Mouse (Mus musculus) lung, adult 2 months (tissue): ENCODE measurements around the gene Taar2. TPM values are rescaled to one million over a fixed set of nuclear protein-coding genes. Genes with fewer than 3 reads are reported as not detected.

Experiments used
- DNase-seq: peaks from one replicate; pipeline ENCODE4 v3.0.0; 2022
- H3K4me1 ChIP-seq: fragments of 200-500 bp; 2 replicates; pipeline ENCODE4 v1.6.1; 2011; ENCODE audit warnings: low read length; ENCODE audit not compliant: control insufficient read depth, insufficient read depth
- H3K4me3 ChIP-seq: fragments of 200-500 bp; replicated peaks from 2 replicates; pipeline ENCODE3; 2011; ENCODE audit warnings: low read depth, mild to moderate bottlenecking, control low read depth, low read length; ENCODE audit errors: extremely low read depth
- CTCF ChIP-seq: fragments of 200-500 bp; IDR thresholded peaks from 2 replicates; pipeline ENCODE4 v1.5.1; 2011; ENCODE audit warnings: mild to moderate bottlenecking, low read length, control low read depth; ENCODE audit not compliant: insufficient read depth
- POLR2A ChIP-seq: fragments of 200-500 bp; IDR thresholded peaks from 2 replicates; pipeline ENCODE4 v1.6.1; 2011; ENCODE audit warnings: low read depth, mild to moderate bottlenecking, control low read depth, low read length, borderline replicate concordance; ENCODE audit errors: extremely low read depth
- WGBS: fragments of 180-500 bp; shearing (Covaris S2); methylation state at CpG from one replicate; pipeline ENCODE4 v1.1.7; 2018; 5-methylcytosine and 5-hydroxymethylcytosine counted together
- polyA plus RNA-seq: library from polyadenylated mRNA; depleted of rRNA; stranded (reverse); fragments of >200 nt; gene quantifications from 2 replicates; pipeline ENCODE4 v1.2.3, GENCODE M21; 2012; rRNA removed

Gene Taar2
- polyA plus RNA-seq, 1 experiment = 0.27 TPM

DNA sequence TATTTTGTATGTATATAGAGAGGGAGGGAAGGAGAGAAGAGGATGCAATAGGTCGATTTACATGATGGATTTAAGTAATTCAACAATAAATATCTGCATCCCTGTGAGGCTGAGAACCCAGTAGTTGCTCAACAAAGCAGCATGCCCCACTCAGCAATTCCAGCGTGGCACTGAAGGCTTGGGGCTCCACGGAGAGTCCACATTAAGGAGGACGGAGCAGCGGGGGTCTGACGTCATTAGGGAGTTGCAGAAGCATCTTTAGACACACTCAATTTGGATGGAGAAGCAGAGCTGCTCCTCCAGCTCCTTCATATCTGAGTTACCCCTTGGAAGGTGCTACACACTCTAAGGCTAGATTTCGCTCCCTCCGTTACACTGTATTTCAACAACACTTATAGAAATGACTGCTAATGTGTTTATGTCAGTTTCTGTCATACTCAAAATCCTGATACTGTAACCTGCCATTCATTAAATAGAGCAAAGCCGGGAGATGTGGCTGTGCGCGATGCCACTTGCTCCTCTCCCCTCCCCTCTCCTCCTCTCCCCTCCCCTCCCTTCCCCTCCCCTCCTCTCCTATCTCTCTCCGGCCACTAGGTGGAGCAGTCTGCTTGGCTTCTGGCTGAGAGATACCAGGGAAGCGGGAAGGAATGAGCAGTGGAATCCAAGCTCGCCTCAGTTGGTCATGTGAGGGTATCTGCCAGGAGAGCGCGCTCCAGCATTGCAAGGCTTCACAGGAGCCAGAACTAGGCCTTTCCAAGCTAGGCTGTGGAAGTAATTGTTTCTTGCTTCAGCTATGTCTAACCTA lies 40.7 kb downstream of the Taar2 start:
- TF ChIP-seq CTCF (peak; percentile 65), POLR2A (no peak)
- 37% methylated on average over 16 of the region's 16 CpGs for WGBS
- peak; percentile 44 for DNase-seq

DNA sequence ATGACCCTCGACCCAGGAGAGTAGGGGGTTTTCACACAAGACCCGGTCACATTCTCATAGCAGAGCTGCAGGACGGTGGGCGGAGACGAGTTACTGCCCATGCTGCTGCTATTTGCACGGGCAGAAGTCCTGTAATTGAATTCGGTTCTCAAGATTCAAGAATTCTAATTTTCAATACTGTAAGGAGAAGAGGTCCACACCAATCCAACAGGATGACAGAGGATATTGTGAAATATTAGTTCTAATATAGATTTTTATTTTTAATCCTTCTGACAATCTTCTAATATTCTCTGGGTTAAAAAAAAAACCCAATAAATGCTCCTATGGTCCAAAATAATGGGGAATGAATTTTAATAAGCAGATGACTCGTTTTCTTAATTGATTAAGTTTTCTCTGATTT lies 47.2 kb downstream of the Taar2 start, which contains the start of gene Taar6:
Gene Taar6, minus strand, starts transcription at position 101 of the 400 bp plus-strand sequence.
- 72% methylated on average over 8 of the region's 8 CpGs for WGBS
- H3K4me1 ChIP-seq = no peaks in the 10 kb centered on the region
- DNase-seq = no peak
- TF ChIP-seq CTCF (no peak), POLR2A (no peak)
- no peak within 1 kb of the TSS for H3K4me3 ChIP-seq

More for the DNA sequence above, 40.7 kb downstream of the Taar2 start:
- Histone ChIP-seq H3K4me1 (no peaks in the 10 kb centered on the region), H3K4me3 (no peak overlapping the region)

DNA sequence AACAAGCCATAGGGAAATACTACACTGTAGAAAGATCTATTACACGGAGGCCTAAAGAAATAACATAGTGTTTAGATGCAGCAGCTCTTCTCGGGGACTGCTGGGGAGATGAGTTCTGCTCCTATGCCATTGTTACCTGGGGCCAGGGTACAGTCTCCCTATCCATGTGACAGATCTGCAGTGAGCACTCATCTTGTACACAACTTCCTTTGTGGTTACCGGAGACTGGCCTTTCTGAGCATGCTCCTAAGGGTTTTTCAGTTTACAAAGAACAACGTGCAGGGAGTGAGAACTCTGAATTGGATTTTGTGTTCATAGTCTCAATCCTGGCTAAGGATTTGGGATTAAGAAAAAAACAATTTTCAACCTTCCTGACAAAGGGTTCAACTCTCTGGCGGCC lies 48.0 kb downstream of the Taar2 start:
- WGBS = 71% methylated on average over 5 of the region's 5 CpGs
- no peak overlapping the region for H3K4me3 ChIP-seq
- no peak for DNase-seq
- TF ChIP-seq CTCF (no peak), POLR2A (no peak)
- no peaks in the 10 kb centered on the region for H3K4me1 ChIP-seq

Other genes starting within 250 kb of the Taar2 start
- 907 and 1,065 TPM in 2 replicates for gene Rps12, start 151.3 kb upstream of the Taar2 start, polyA plus RNA-seq
- 8.1 and 10.3 TPM in 2 replicates for gene Slc18b1, start 141.6 kb upstream of the Taar2 start, polyA plus RNA-seq
- 4.3 and 4.8 TPM in 2 replicates for gene Vnn3, start 87.1 kb upstream of the Taar2 start, polyA plus RNA-seq
- 12.0 and 18.9 TPM in 2 replicates for gene Vnn1, start 43.9 kb upstream of the Taar2 start, polyA plus RNA-seq
- not detected in 2 replicates for gene Taar1, start 18.2 kb upstream of the Taar2 start, polyA plus RNA-seq
- not detected in 2 replicates for gene Taar3, start 11.0 kb downstream of the Taar2 start, polyA plus RNA-seq
- not detected in 2 replicates for gene Taar4, start 21.9 kb downstream of the Taar2 start, polyA plus RNA-seq
- not detected in 2 replicates for gene Taar5, start 32.1 kb downstream of the Taar2 start, polyA plus RNA-seq
- not detected in 2 replicates for gene Taar6, start 47.1 kb downstream of the Taar2 start, polyA plus RNA-seq
- not detected in 2 replicates for gene Taar7a, start 54.9 kb downstream of the Taar2 start, polyA plus RNA-seq
- gene Taar7b, start 61.4 kb downstream of the Taar2 start, polyA plus RNA-seq = not detected in 2 replicates
- not detected in 2 replicates for gene Taar7d, start 88.7 kb downstream of the Taar2 start, polyA plus RNA-seq
- gene Taar7e, start 99.0 kb downstream of the Taar2 start, polyA plus RNA-seq = not detected in 2 replicates
- gene Taar7f, start 110.9 kb downstream of the Taar2 start, polyA plus RNA-seq = not detected in 2 replicates
- gene Taar8a, start 137.9 kb downstream of the Taar2 start, polyA plus RNA-seq = not detected in 2 replicates
- not detected in 2 replicates for gene Taar8b, start 153.7 kb downstream of the Taar2 start, polyA plus RNA-seq
- not detected in 2 replicates for gene Taar8c, start 163.3 kb downstream of the Taar2 start, polyA plus RNA-seq
- gene Taar9, start 171.0 kb downstream of the Taar2 start, polyA plus RNA-seq = not detected in 2 replicates
- gene Stx7, start 210.7 kb downstream of the Taar2 start, polyA plus RNA-seq = 91.9 and 97.8 TPM in 2 replicates